Mouse (Mus musculus) urinary bladder, postnatal 0 days (tissue): ENCODE results near the gene Tex101. TPM values are rescaled to one million over a fixed set of nuclear protein-coding genes. Genes with fewer than 3 reads are reported as not detected.

Experiments
- polyA plus RNA-seq: library from polyadenylated mRNA; unstranded; fragments of >200 nt; fragmentation: Nextera tagmentation; extraction: Ambion mirVana; gene quantifications from 2 replicates; pipeline ENCODE4 v1.2.1, GENCODE M21; 2015

The Tex101 gene
- not detected in 2 replicates for polyA plus RNA-seq

GRCm38 (mm10) chr7:24676575-24676974 lies at the start of gene Tex101:
Gene Tex101 (minus strand): TSS chr7:24676675.

DNA sequence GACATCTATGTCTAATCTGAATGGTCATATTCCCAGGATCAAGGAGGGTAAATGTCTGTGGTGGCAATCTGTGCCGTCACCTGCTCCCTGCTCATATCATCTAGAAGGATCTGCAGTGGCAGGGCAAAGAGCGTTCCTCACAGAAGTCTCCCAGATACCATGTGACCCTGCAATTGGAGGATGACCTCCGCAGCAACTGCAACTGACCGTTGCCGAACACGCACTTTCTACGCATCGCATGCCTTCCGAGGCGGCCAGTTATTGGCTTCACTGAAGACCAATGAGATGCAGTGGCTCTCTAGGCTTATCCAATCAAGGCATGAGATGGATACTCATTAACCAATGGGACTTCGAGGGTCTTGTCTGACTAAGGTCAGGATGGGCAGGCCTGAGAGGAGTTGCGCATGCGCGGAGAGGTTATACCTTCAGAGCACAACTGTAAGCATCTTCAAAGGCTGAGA lies 32.4 kb upstream of the Tex101 start, which contains the start of gene BC049730:
Gene BC049730, plus strand, starts transcription at position 411 of the 461 bp plus-strand sequence.

DNA sequence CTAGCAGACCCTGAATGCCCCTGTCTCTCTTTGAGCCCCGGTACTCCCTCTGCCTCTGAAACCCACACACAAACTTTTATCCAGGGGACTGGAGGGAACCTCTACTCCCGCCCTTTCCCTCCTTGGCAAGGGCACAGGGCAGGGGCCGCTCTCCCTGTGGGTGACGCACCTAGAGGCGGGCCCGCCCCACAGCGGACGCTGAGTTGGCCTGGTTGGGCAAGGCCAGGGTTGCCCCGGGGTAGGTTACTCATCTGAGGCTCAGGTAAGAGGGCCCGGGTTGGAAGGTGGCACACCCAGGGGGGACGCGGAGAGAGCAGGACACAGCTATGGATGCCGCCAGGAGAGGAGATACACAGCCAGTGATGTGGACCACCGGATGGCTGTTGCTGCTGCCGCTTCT lies 40.2 kb downstream of the Tex101 start, which contains the start of gene Lypd3:
Gene Lypd3, plus strand, starts transcription at position 287 of the 400 bp plus-strand sequence.

Other genes with a start within 250 kb of the Tex101 start
- gene Irgc1, start 224.4 kb downstream of the Tex101 start, polyA plus RNA-seq = 0.08 TPM in 1 of 2 replicates, not detected in the other
- 34.6 and 58.9 TPM in 2 replicates for gene Plaur, start 214.2 kb downstream of the Tex101 start, polyA plus RNA-seq
- 1.9 and 2.9 TPM in 2 replicates for gene Cadm4, start 194.7 kb downstream of the Tex101 start, polyA plus RNA-seq
- 15.6 and 20.1 TPM in 2 replicates for gene Zfp428, start 169.7 kb downstream of the Tex101 start, polyA plus RNA-seq
- gene AC161166.1, start 164.2 kb downstream of the Tex101 start, polyA plus RNA-seq = 0.11 TPM in 1 of 2 replicates, not detected in the other
- gene Irgq, start 146.0 kb downstream of the Tex101 start, polyA plus RNA-seq = 3.1 and 3.2 TPM in 2 replicates
- gene Pinlyp, start 130.6 kb downstream of the Tex101 start, polyA plus RNA-seq = 0.19 TPM in 1 of 2 replicates, not detected in the other
- 33.5 and 36.6 TPM in 2 replicates for gene Xrcc1, start 130.4 kb downstream of the Tex101 start, polyA plus RNA-seq
- 82.4 and 97.2 TPM in 2 replicates for gene Ethe1, start 89.1 kb downstream of the Tex101 start, polyA plus RNA-seq
- 3.2 and 3.6 TPM in 2 replicates for gene Zfp575, start 89.0 kb downstream of the Tex101 start, polyA plus RNA-seq
- gene Phldb3, start 65.9 kb downstream of the Tex101 start, polyA plus RNA-seq = 0.47 and 0.49 TPM in 2 replicates
- gene Lypd3, start 40.1 kb downstream of the Tex101 start, polyA plus RNA-seq = 8.4 and 12.9 TPM in 2 replicates
- not detected in 2 replicates for gene BC049730, start 32.6 kb upstream of the Tex101 start, polyA plus RNA-seq
- not detected in 2 replicates for gene Gm4763, start 50.2 kb upstream of the Tex101 start, polyA plus RNA-seq
- 0.82 TPM in 1 of 2 replicates, not detected in the other for gene Cd177, start 83.6 kb upstream of the Tex101 start, polyA plus RNA-seq
- gene Ceacam10, start 100.5 kb upstream of the Tex101 start, polyA plus RNA-seq = 0.45 TPM in 1 of 2 replicates, not detected in the other
- 10.0 and 14.4 TPM in 2 replicates for gene Gm9844, start 185.5 kb upstream of the Tex101 start, polyA plus RNA-seq
- not detected in 2 replicates for gene Lypd4, start 193.3 kb upstream of the Tex101 start, polyA plus RNA-seq
- not detected in 2 replicates for gene Dmrtc2, start 193.4 kb upstream of the Tex101 start, polyA plus RNA-seq
- gene Rps19, start 207.7 kb upstream of the Tex101 start, polyA plus RNA-seq = 1,704 and 2,076 TPM in 2 replicates
- 0.23 and 0.60 TPM in 2 replicates for gene Cd79a, start 220.7 kb upstream of the Tex101 start, polyA plus RNA-seq
- 58.8 and 65.4 TPM in 2 replicates for gene Arhgef1, start 226.2 kb upstream of the Tex101 start, polyA plus RNA-seq